Mouse (Mus musculus) myocyte (in vitro differentiated cells): ENCODE measurements around the gene Sgpl1.

Source experiments
- CEBPB ChIP-seq: IDR thresholded peaks from 2 replicates; pipeline ENCODE4 v1.6.1; 2011; ENCODE audit warnings: mild to moderate bottlenecking, moderate library complexity; ENCODE audit not compliant: poor library complexity, insufficient read depth, severe bottlenecking
- E2F4 ChIP-seq: IDR thresholded peaks from one replicate; pipeline ENCODE4 v1.6.1; 2011; ENCODE audit warnings: mild to moderate bottlenecking, control low read depth, moderate library complexity; ENCODE audit not compliant: insufficient read depth
- MAX ChIP-seq: IDR thresholded peaks from one replicate; pipeline ENCODE4 v1.6.1; 2011; ENCODE audit warnings: low read depth, mild to moderate bottlenecking, control low read depth
- MYOD1 ChIP-seq, 3 experiments: IDR thresholded peaks; one replicate each; pipeline ENCODE4 v1.6.1; 2011; ENCODE audit warnings: control low read depth in 2 of 3, low read depth in 2 of 3, mild to moderate bottlenecking in 2 of 3, moderate library complexity in 1 of 3; ENCODE audit not compliant: insufficient read length in 2 of 3, control insufficient read depth in 1 of 3
- MYOG ChIP-seq, 3 experiments: IDR thresholded peaks; one replicate each; pipeline ENCODE4 v1.6.1; 2011; ENCODE audit warnings: control low read depth in 2 of 3, low read depth in 2 of 3, mild to moderate bottlenecking in 2 of 3; ENCODE audit not compliant: insufficient read length in 2 of 3, control insufficient read depth in 1 of 3, insufficient read depth in 1 of 3
- POLR2A ChIP-seq: IDR thresholded peaks from one replicate; pipeline ENCODE4 v1.6.1; 2011; ENCODE audit warnings: low read depth, mild to moderate bottlenecking, control low read depth, moderate library complexity; ENCODE audit not compliant: insufficient read length
- POLR2AphosphoS2 ChIP-seq: IDR thresholded peaks from one replicate; pipeline ENCODE4 v1.6.1; 2011; ENCODE audit warnings: low read depth, control low read depth; ENCODE audit not compliant: insufficient read length
- SRF ChIP-seq: IDR thresholded peaks from one replicate; pipeline ENCODE4 v1.6.1; 2011; ENCODE audit warnings: low read depth; ENCODE audit not compliant: control insufficient read depth, insufficient read length
- TCF12 ChIP-seq: IDR thresholded peaks from one replicate; pipeline ENCODE4 v1.6.1; 2011; ENCODE audit warnings: mild to moderate bottlenecking, control low read depth; ENCODE audit not compliant: poor library complexity, insufficient read depth, severe bottlenecking
- TCF3 ChIP-seq: IDR thresholded peaks from one replicate; pipeline ENCODE4 v1.6.1; 2011; ENCODE audit warnings: low read depth, control low read depth; ENCODE audit not compliant: insufficient read length
- USF1 ChIP-seq: IDR thresholded peaks from one replicate; pipeline ENCODE4 v1.6.1; 2011; ENCODE audit warnings: low read depth, mild to moderate bottlenecking, control low read depth, moderate library complexity

DNA sequence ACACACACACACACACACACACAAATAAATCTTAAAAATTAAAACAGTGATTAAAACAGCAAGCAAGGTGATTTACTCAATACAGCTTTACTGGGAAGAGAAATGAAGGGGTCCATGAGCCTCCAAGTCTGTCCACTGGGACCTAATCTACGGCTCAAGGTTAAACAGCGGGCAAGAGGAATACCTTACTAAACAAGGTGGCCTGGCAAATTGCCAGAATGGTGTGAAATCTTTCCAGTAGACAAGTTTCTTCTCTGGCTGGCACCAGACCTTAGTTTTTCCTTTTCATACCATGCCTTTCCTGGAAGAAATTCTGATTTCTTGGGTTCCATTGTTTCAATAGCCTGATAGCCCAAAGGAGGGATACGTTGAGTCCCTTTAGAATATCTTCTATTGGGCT lies 59.0 kb downstream of the Sgpl1 start:
- TF ChIP-seq POLR2AphosphoS2 (no peak), POLR2A (no peak), E2F4 (no peak), TCF12 (no peak), MYOD1 (IDR thresholded peaks at IDR 0.05; ENCODE audit: control insufficient read depth in 1 of 3, insufficient read length in 2 of 3, low read depth in 2 of 3) (no peak), USF1 (no peak), MAX (no peak), SRF (no peak), MYOG (IDR thresholded peaks at IDR 0.05; ENCODE audit: control insufficient read depth in 1 of 3, insufficient read depth in 1 of 3, insufficient read length in 2 of 3, low read depth in 2 of 3) (no peak), CEBPB (no peak), TCF3 (no peak)
